Mouse (Mus musculus) T-cell, adult 66 days (primary cell): ENCODE results near the gene Olfr821. TPM values are rescaled to one million over a fixed set of nuclear protein-coding genes. Genes with fewer than 3 reads are reported as not detected.

Source experiments
- total RNA-seq, 2 experiments: library from RNA; stranded (reverse); gene quantifications; 3 replicates in 1 of 2; 4 replicates in 1 of 2; pipeline ENCODE4 v1.2.4; 2023

The Olfr821 gene
- not detected for total RNA-seq

DNA sequence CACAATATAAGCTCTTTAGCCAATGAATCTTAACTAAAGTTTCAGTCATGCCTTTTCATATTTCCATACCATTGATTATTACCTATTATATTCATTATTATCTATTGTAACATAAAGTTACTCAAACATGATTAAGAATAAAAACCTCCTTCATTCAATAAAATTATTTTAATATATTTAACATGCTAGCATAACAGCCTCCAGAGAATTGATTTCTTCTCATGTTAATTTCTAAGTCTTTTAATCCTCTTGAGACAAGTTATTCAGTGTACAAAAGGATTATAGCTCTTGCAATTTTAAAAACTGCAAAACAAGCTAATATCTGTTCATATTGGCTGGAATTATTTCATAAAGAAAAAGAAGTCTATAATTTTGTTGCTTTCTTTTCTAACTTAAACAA, at the start of gene Olfr821:
Olfr821 (plus strand) TSS at position 301 of the 400 bp plus-strand sequence.

DNA sequence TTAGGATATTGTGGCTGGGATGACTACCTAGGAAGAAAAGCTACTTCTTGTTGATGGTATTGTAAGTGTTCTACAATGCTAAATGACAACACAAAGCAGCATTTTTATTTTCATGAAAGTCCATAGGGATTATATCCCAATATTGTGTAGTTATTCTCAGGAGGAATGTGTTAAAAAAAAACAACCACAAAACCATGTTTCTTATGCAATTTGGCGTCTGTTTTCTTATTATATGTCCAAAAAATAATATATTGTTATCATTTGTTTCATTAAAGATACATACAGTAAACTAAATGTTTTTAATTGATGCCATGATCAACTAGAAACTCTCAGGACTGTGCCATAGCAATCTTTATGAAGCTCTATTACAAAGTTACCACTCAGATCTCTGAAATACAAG, 45.2 kb upstream of the Olfr821 start, which contains the start of gene Gm10310:
Gm10310 (minus strand) TSS at position 101 of the 400 bp plus-strand sequence.

DNA sequence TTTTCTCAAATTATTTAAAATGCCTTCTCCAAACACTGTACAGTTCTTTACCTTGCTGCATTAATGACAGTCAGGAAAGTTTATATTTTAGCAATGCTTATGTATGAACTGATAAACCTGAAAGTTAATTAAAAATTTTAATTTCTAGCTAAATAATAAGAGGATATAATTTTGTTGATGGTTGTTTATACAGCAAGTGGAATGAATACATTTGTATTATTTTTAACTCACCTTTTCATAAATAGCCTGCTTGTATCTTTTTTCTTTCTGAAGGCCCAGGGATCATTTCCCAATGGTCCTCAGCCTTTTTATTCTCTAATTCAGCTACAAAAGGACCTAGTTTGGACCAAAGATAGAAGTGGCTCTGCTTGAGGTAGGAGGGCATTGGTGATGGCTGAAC, 17.8 kb upstream of the Olfr821 start, which contains the start of gene Olfr820:
Olfr820 (plus strand) TSS at position 301 of the 400 bp plus-strand sequence.

DNA sequence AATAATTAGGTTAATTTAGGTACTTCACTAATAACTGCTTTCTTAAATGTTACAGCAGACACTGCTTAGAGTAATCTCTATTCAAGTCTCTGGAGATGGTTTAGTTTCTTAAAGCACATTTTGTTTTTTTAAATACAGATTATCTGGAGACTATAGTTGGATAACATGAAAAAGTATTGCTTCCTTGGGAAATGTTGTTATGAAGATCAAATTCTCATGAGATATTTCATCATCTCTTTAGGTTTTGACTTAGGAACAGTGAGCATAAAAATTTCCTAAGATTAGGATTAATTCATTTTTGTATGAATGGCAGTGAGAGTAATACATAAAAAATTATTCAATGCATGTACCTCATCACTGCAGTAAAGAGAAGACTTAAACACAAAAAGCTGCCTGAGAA, 40.8 kb downstream of the Olfr821 start, which contains the start of gene Olfr822:
Olfr822 (plus strand) TSS at position 301 of the 400 bp plus-strand sequence.

Other genes starting within 250 kb of the Olfr821 start
- not detected for gene Olfr810, start 235.4 kb upstream of the Olfr821 start, total RNA-seq
- not detected for gene Olfr811, start 226.0 kb upstream of the Olfr821 start, total RNA-seq
- not detected for gene Olfr812, start 184.3 kb upstream of the Olfr821 start, total RNA-seq
- not detected for gene Olfr813, start 175.0 kb upstream of the Olfr821 start, total RNA-seq
- gene Olfr814, start 150.5 kb upstream of the Olfr821 start, total RNA-seq: not detected
- not detected for gene Olfr815, start 124.5 kb upstream of the Olfr821 start, total RNA-seq
- not detected for gene Olfr816, start 114.8 kb upstream of the Olfr821 start, total RNA-seq
- not detected for gene Olfr818, start 81.2 kb upstream of the Olfr821 start, total RNA-seq
- gene Olfr819, start 63.1 kb upstream of the Olfr821 start, total RNA-seq: not detected
- not detected for gene Olfr247, start 54.2 kb upstream of the Olfr821 start, total RNA-seq
- gene Gm10310, start 45.3 kb upstream of the Olfr821 start, total RNA-seq: not detected
- not detected for gene Olfr820, start 17.7 kb upstream of the Olfr821 start, total RNA-seq
- gene Olfr822, start 40.9 kb downstream of the Olfr821 start, total RNA-seq: not detected
- gene Olfr823, start 85.0 kb downstream of the Olfr821 start, total RNA-seq: not detected
- gene Olfr824, start 99.7 kb downstream of the Olfr821 start, total RNA-seq: not detected
- gene Olfr825, start 136.4 kb downstream of the Olfr821 start, total RNA-seq: not detected
- gene Olfr826, start 153.8 kb downstream of the Olfr821 start, total RNA-seq: not detected
- gene Olfr827, start 184.1 kb downstream of the Olfr821 start, total RNA-seq: not detected
- not detected for gene Neurod4, start 249.9 kb downstream of the Olfr821 start, total RNA-seq